Mouse (Mus musculus): Measurements from ENCODE around the gene 6030458C11Rik. TPM values are rescaled to one million over a fixed set of nuclear protein-coding genes. Genes with fewer than 3 reads are reported as not detected.
"Not testable (repeated sequence)": the region's sequence is repeated elsewhere in the genome, so short reads cannot be mapped to it uniquely, and the experiment has no call there.

Gene 6030458C11Rik
- total and polyA plus RNA-seq, 2 experiments = 6.0 to 9.8 TPM

DNA sequence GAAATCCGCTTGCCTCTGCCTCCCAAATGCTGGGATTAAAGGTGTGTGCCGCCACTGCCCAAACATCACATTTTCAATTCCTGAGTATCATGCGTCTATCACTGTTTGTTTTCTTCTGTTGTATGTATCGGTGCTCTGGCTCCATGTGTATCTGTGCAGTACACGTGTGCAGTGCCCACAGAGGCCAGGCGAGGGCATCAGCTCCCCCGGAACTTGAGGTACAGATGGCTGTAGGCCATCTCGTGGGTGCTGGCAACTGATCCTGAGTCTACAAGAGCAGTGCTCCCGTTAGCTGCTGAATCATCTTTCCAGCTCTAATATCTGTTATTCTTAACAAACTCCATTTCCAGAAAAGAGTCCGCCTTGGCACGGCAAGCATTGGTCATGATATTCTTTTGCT is 11.8 kb downstream of the 6030458C11Rik start:
- no peak overlapping the region for H3K9ac ChIP-seq (ENCODE audit: low read depth, low read length)
- no peaks in the 10 kb centered on the region for H3K4me1 ChIP-seq (ENCODE audit: control insufficient read depth, insufficient read depth, low read length)
- H3K27me3 ChIP-seq (ENCODE audit: control insufficient read depth, insufficient read depth, low read length) = no peaks in the 10 kb centered on the region
- H3K4me3 ChIP-seq (ENCODE audit: insufficient read depth, low read depth, low read length) = no peak overlapping the region
- H3K79me2 ChIP-seq (ENCODE audit: control insufficient read depth, insufficient read depth, low read length) = no peaks in the 10 kb centered on the region
- WGBS = 97% methylated on average over 11 of the region's 11 CpGs
- DNase-seq (ENCODE audit: extremely low read depth, low read depth, low spot score) = no peak
- no peak overlapping the region for H3K27ac ChIP-seq (replicated peaks; ENCODE audit: insufficient read depth, low read depth, low read length)
- 0 out of 2 replicates have a peak, but pooled peaks have one; percentile 11 for TF ChIP-seq CTCF (IDR thresholded peaks at IDR 0.05; ENCODE audit: low read depth, low read length)
- no peak for TF ChIP-seq POLR2A (IDR thresholded peaks at IDR 0.05; ENCODE audit: extremely low read depth, insufficient read depth, low read length)
- peaks cover 56% of the 10 kb centered on the region for H3K36me3 ChIP-seq (ENCODE audit: control insufficient read depth, insufficient read depth, low read length)

DNA sequence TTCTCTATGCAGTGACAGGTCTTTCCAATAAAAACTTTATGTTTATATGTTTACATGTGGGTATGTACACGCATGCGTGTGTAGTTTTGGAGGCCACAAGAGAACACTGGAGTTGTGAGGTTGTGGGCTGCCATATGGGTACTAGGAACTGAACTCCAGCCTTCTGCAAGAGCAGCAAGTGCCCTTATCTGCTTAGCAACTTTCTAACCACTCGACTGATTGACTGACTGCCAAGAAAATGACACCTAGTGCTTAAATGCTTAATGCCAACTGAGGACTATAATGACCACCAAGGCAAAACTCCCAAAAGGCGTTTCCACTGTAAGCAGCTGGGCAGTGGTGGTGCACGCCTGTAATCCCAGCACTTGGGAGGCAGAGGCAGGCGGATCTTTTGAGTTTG is 15.1 kb downstream of the 6030458C11Rik start:
- 87% methylated on average over 6 of the region's 6 CpGs for WGBS
- no peaks in the 10 kb centered on the region for H3K79me2 ChIP-seq (ENCODE audit: control insufficient read depth, insufficient read depth, low read length)
- H3K4me3 ChIP-seq (ENCODE audit: insufficient read depth, low read depth, low read length) = no peak overlapping the region
- H3K9ac ChIP-seq (ENCODE audit: low read depth, low read length) = no peak overlapping the region
- H3K27ac ChIP-seq (replicated peaks; ENCODE audit: insufficient read depth, low read depth, low read length) = no peak overlapping the region
- TF ChIP-seq CTCF (IDR thresholded peaks at IDR 0.05; ENCODE audit: low read depth, low read length) (no peak), POLR2A (IDR thresholded peaks at IDR 0.05; ENCODE audit: extremely low read depth, insufficient read depth, low read length) (no peak)
- H3K4me1 ChIP-seq (ENCODE audit: control insufficient read depth, insufficient read depth, low read length) = no peaks in the 10 kb centered on the region
- peaks cover 33% of the 10 kb centered on the region for H3K36me3 ChIP-seq (ENCODE audit: control insufficient read depth, insufficient read depth, low read length)
- H3K27me3 ChIP-seq (ENCODE audit: control insufficient read depth, insufficient read depth, low read length) = no peaks in the 10 kb centered on the region
- no peak for DNase-seq (ENCODE audit: extremely low read depth, low read depth, low spot score)

GRCm38 (mm10) chr15:12807088-12807487 is 17.4 kb downstream of the 6030458C11Rik start:
- Histone ChIP-seq H3K79me2 (ENCODE audit: control insufficient read depth, insufficient read depth, low read length) (no peaks in the 10 kb centered on the region), H3K27me3 (ENCODE audit: control insufficient read depth, insufficient read depth, low read length) (no peaks in the 10 kb centered on the region), H3K9ac (ENCODE audit: low read depth, low read length) (no peak overlapping the region), H3K27ac (replicated peaks; ENCODE audit: insufficient read depth, low read depth, low read length) (no peak overlapping the region), H3K4me3 (ENCODE audit: insufficient read depth, low read depth, low read length) (no peak overlapping the region), H3K4me1 (ENCODE audit: control insufficient read depth, insufficient read depth, low read length) (no peaks in the 10 kb centered on the region), H3K36me3 (ENCODE audit: control insufficient read depth, insufficient read depth, low read length) (peaks cover 26% of the 10 kb centered on the region)
- no peak for TF ChIP-seq CTCF (IDR thresholded peaks at IDR 0.05; ENCODE audit: low read depth, low read length)
- TF ChIP-seq POLR2A (IDR thresholded peaks at IDR 0.05; ENCODE audit: extremely low read depth, insufficient read depth, low read length) = no peak
- DNase-seq (ENCODE audit: extremely low read depth, low read depth, low spot score) = no peak
- 97% methylated on average over 10 of the region's 10 CpGs for WGBS

GRCm38 (mm10) chr15:12805071-12805470 is 19.4 kb downstream of the 6030458C11Rik start:
- Histone ChIP-seq H3K9ac (ENCODE audit: low read depth, low read length) (no peak overlapping the region), H3K4me3 (ENCODE audit: insufficient read depth, low read depth, low read length) (no peak overlapping the region), H3K27me3 (ENCODE audit: control insufficient read depth, insufficient read depth, low read length) (no peaks in the 10 kb centered on the region), H3K4me1 (ENCODE audit: control insufficient read depth, insufficient read depth, low read length) (no peaks in the 10 kb centered on the region), H3K36me3 (ENCODE audit: control insufficient read depth, insufficient read depth, low read length) (peaks cover 11% of the 10 kb centered on the region), H3K27ac (replicated peaks; ENCODE audit: insufficient read depth, low read depth, low read length) (no peak overlapping the region), H3K79me2 (ENCODE audit: control insufficient read depth, insufficient read depth, low read length) (no peaks in the 10 kb centered on the region)
- 82% methylated on average over 4 of the region's 4 CpGs for WGBS
- DNase-seq (ENCODE audit: extremely low read depth, low read depth, low spot score) = no peak
- TF ChIP-seq POLR2A (IDR thresholded peaks at IDR 0.05; ENCODE audit: extremely low read depth, insufficient read depth, low read length) (no peak), CTCF (IDR thresholded peaks at IDR 0.05; ENCODE audit: low read depth, low read length) (no peak)

DNA sequence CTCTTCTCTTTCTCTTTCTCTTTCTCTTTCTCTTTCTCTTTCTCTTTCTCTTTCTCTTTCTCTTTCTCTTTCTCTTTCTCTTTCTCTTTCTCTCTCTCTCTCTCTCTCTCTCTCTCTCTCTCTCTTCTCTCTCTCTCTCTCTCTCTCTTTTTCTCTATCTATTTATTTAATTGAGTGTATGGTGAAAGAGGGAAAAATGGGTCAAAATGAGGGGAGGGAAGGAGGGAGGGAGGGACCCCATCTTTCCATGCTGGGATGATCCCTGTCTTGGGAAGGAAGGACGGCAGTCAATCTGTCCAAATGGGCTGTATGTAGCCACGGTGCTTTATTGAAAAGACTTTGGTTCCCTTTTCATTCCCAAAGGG is 23.3 kb downstream of the 6030458C11Rik start:
- H3K4me1 ChIP-seq (ENCODE audit: control insufficient read depth, insufficient read depth, low read length); H3K4me3 ChIP-seq (ENCODE audit: insufficient read depth, low read depth, low read length); H3K36me3 ChIP-seq (ENCODE audit: control insufficient read depth, insufficient read depth, low read length); H3K9ac ChIP-seq (ENCODE audit: low read depth, low read length); H3K27ac ChIP-seq (replicated peaks; ENCODE audit: insufficient read depth, low read depth, low read length); DNase-seq (ENCODE audit: extremely low read depth, low read depth, low spot score); H3K79me2 ChIP-seq (ENCODE audit: control insufficient read depth, insufficient read depth, low read length); H3K27me3 ChIP-seq (ENCODE audit: control insufficient read depth, insufficient read depth, low read length): not testable (repeated sequence)
- WGBS = 81% methylated on average over 2 of the region's 2 CpGs

DNA sequence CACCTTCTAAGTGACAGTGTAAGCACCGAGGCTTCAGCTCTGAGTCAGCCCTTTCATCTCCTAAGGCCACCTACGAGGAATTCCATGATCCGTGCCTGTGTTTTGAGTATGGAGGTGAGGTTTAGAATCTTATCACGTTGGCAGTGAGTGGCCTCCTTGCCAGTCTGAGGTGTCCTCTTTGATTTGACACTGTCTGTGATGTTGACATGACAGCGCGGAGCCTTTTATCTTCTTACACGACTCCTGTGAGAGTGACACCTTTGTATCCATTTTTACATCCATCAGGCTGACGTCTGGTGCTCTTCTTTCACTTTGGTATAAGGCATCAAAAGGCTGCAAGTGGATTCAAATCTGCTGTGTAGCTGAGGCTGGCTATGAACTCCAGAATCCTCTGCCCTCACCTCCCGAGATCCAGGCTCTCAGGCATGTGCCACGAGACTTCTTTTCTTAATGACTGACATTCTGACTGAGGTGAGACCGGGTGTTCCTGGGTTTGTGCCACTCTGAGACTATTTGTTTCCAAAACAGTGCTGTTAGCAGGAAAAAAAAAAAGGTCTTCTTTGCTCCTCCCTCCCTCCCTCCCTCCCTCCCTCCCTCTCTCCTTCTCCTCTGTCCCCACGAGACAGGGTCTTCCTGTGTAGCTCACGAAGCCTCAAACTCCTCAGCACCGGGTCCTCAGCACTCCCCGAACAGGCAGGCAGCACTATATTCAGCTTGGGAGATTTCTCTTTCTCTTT is 23.9 kb downstream of the 6030458C11Rik start:
- Histone ChIP-seq H3K27ac (replicated peaks; ENCODE audit: insufficient read depth, low read depth, low read length) (no peak overlapping the region), H3K9ac (ENCODE audit: low read depth, low read length) (no peak overlapping the region), H3K79me2 (ENCODE audit: control insufficient read depth, insufficient read depth, low read length) (no peaks in the 10 kb centered on the region), H3K36me3 (ENCODE audit: control insufficient read depth, insufficient read depth, low read length) (no peaks in the 10 kb centered on the region), H3K4me3 (ENCODE audit: insufficient read depth, low read depth, low read length) (no peak overlapping the region), H3K4me1 (ENCODE audit: control insufficient read depth, insufficient read depth, low read length) (no peaks in the 10 kb centered on the region), H3K27me3 (ENCODE audit: control insufficient read depth, insufficient read depth, low read length) (no peaks in the 10 kb centered on the region)
- WGBS = 55% methylated on average over 15 of the region's 15 CpGs
- DNase-seq (ENCODE audit: extremely low read depth, low read depth, low spot score) = no peak
- no peak for TF ChIP-seq POLR2A (IDR thresholded peaks at IDR 0.05; ENCODE audit: extremely low read depth, insufficient read depth, low read length)
- TF ChIP-seq CTCF (IDR thresholded peaks at IDR 0.05; ENCODE audit: low read depth, low read length) = no peak

All from liver, adult 2 months (tissue).